Mouse (Mus musculus) CD4-positive helper T cell, adult 2 months (primary cell): ENCODE measurements around the gene Has1.
"Not testable (repeated sequence)": the region's sequence is repeated elsewhere in the genome, so short reads cannot be mapped to it uniquely, and the experiment has no call there.

Source experiments
- DNase-seq: peaks from one replicate; pipeline ENCODE4 v3.0.0-alpha.2; 2012; ENCODE audit warnings: low read depth, missing footprints, low spot score

The Has1 gene

DNA sequence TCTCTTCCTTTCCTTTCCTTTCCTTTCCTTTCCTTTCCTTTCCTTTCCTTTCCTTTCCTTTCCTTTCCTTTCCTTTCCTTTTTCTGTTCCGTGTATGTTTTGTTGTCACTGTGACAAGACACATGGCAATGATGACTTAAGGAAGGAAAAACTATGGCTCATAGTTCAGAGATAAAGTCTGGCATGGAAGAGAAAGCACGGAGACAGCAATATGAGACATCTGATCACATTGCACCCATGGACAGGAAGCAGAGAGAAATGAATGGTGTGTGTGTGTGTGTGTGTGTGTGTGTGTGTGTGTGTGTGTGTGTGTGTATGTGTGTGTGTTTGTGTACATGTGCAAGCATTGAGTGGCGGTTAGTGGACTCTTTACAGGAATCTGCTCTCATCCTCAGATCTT, 10.4 kb downstream of the Has1 start:
- DNase-seq = not testable (repeated sequence)

DNA sequence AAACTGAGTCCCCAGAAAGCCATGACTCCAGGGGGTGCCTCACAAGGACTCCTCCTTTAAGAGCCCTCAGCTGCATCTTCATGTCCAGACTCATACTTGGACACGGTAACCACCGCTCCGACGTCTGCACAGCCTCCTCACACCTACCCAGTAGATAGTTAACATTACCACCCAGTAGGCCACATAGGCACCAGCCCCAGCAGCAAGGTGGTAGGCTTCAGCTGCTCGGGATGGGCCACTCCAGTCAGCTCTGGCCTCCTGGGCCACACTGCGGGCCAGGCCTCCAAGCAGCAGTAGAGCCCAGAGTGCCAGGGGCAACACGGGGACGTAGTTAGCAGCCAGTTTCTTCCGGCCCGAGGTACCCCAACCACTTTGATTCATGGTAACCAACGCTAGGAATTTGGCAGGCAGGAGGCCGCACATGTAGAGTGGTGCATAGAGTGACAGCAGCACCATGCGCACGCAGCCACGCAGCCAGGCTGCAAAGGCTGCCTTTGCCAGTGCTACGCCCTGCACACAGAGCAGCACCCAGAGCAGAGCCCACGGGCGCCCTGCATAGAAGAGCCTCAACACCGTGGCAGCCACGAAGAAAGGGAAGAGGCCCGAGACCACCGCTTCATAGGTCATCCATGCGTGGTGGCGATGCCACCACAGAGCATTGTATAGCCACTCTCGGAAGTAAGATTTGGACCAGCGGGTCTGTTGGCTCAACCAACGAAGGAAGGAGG, 11.3 kb downstream of the Has1 start:
- DNase-seq = no peak

DNA sequence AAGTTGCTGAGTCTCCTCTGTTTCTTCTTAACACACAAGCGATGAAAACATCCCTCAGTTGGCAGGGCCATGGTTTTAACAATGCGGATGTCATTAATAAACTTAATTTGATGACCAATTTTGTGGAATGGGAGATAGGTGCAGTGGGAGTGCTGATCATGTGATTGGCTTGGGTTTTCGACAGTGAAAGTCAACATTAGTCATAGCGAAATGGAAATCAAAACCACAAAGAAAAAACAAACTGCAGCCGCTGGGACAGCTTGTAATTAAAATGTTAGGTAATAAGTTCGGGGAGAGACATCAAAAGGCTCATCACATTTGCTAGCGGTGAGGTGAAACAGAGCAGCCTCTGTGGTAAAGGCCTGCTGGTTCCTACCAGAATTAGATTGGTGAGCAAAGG, 14.2 kb downstream of the Has1 start:
- peak; percentile 64 for DNase-seq

DNA sequence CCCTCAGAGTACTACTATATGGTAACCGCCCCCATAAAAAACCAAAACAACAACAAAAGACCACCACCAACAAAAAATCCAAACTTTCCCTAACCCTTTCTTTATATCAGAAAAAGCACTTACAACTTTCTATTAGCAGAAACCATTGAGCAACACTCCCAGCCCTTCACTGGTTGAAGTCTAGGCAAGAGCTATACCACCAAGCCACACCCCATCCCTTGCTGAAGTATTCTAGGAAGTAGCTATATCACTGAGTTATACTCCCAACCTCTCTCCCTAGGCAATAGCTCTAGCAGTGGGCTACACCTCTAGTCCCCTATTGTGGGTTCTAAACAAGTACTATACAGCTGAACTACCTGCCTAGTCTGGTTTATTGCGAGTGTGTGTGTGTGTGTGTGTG, 15.7 kb downstream of the Has1 start:
- DNase-seq = no peak

DNA sequence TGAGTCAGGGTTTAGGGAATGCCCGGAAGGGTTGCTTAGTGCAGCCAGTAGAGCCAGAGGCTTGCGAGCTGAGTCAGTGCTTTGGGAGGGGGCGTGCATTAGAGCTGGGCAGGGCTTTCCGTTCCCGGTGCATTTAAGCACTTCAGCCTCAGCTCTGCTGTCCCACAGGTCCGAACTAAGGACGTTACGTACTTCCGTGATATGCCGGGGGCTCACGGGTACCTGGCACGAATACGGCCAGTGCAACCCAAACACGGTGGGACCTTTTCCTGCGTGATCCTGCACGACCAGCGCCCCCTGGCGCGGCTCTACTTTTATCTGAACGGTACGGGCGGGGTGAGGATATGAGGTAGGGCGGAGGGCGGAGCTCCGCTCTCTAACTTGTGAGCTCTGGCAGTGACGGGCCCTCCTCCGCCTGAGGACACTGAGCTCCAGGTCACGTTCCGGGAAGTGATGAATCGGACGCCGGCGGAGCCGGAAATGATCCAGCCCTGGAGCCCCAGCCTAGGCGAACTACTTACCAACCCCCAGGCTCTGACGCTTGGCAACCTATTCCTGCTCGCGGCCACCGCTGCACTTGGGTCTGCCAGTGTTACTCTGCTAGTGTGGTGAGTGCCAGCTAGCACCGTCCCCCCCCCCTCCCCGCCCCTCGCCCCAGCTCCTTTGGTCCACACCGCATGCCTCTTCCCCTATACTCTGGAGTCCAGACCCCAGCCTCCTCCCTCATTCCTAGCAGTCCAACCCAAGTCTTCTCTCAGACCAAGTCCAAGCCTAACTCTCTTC, 16.9 kb downstream of the Has1 start:
- peak; percentile 96 for DNase-seq

DNA sequence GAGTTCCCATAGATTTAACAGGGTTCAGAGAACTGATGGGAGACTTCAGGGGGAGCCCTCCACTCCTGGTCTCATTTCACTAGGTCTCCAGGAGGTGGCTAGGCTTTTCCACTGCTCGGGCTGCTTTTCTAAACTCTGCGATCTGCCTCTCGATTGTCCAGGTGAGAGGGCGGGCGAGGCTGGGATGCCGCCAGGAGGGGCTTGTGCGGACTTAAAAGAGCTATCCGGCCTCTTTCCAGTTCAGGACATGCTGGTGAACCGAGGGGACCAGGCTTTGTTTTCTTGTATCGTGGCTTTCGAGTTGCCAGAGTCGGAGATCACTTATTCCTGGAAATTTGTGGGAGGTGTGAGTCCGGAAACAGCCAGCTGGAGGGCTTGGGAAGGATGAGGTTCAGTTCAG, 17.6 kb downstream of the Has1 start:
- no peak for DNase-seq

DNA sequence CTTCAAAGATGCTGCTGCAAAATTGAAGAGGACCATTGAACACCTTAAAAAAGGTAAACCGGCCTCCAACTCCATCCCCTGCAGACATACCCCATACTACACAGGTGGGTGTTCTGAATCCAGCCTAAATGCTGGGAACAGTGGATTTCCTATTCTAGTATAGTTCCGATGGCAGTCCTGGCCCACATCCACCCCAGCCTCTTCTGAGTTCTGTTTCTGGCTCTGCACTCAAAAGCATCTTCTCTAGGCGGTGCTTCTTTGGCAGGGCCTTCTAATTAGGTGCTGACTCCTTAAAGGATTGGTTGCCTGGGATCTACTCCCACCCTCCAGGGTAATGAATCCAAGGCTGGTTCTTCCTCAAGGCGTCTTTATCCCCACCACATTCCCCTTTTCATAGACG, 18.9 kb downstream of the Has1 start:
- DNase-seq = no peak

DNA sequence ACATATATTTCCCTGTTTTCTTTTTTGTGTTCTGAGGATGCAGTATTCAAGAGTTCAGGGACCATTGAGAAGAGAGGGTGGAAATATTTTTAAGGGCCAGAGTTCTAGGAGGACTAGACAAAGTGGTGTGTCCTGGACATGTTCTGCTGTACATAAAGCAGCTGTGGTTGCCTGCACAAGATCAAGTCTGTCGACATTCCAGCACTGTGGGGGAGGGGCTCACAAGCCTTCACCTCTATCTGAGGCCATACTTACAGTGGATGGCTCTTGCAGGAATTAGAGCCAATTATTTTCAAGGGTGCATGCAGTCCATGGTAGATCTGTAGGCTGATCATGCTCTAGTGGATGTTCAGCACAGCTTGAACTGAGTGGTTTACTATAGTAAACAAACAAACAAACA, 20.1 kb downstream of the Has1 start:
- no peak for DNase-seq

DNA sequence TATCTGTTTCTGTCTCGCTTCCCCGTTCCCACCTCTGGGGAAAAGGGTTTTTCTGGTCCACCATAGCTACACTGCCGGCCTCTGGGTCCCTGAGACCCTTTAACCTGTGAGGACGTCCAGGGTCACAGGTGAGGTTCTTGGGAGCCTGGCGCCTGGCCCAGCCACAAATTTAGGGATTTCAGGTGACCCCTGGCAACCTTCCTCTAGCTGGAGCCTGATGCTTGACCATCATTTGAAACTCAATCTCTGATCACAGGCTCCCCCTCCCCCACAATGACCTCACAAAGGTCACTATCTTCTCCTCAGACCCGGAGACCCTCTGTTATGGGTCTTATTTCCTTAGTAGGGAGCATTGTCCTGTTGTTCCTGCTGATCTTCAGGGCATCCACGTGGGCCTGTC, 24.3 kb downstream of the Has1 start:
- DNase-seq = no peak

DNA sequence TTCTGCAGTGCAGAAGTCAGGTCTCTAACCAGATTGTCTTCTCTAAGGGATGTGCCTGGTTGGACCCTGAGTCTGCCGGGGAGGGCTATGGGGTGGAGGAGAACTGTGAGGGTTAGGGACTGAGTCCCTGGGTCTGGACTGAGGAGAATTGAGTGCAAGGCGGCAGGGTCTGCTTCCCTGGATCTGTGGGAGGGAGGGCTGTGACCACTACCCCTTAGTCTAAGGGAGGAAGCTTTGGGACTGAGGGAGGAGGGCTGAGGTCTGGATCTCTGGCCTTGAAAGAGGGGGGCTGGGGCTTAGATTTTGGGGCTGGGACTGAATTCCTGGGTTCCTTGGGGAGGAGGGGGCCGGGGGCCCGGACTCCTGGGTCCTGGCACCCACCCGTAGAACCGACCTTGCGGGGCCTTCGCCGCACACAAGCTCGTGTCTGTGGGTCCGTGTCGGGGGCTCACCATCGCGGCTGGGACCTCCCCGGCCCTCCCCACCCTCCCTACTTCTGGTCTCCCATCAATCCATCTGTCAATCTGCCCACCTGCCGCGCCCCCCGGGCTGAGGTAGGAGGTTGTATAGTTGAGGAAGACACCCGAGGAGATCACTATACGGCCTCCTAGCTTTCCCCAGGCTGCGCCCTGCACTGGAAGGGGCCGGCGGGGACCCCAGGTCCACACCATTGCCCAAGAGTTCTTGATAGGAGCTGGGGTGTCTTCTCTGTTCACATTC, 25.0 kb downstream of the Has1 start:
- DNase-seq = no peak

DNA sequence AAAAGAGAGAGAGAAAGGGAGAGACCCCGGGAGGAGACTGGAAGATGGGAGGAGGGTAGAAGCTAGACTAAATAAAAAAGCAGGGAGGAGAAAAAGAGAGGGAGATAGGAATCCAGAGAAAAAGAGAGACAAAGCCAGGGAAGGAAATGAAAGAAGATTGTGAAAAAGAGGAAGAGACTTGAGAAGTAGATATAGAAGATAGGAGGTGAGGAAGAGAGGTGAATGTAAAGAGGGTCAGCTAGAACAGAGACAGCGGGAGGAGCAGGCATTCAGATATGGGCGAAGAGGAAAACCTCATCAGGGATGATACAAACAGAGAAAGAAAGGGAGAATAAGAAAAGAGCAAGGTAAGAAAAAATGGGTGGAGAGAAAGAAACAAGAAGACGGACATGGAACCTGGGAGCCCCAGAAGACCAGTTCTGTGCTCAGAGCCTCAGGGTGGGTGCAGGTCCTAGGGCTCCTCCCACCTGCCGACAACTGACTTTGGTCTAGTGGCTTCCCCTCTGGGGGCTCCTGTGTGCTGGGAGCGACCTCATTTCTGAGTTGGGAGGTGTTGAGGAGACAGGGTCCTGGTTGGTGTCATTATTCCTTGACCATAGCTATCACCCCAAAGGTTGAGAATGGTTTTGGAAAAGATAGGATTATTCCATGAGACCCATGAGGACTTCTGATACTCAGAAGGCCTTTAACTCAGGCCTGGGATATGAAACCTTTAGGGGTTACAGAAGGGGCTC, 25.8 kb downstream of the Has1 start:
- DNase-seq = no peak

DNA sequence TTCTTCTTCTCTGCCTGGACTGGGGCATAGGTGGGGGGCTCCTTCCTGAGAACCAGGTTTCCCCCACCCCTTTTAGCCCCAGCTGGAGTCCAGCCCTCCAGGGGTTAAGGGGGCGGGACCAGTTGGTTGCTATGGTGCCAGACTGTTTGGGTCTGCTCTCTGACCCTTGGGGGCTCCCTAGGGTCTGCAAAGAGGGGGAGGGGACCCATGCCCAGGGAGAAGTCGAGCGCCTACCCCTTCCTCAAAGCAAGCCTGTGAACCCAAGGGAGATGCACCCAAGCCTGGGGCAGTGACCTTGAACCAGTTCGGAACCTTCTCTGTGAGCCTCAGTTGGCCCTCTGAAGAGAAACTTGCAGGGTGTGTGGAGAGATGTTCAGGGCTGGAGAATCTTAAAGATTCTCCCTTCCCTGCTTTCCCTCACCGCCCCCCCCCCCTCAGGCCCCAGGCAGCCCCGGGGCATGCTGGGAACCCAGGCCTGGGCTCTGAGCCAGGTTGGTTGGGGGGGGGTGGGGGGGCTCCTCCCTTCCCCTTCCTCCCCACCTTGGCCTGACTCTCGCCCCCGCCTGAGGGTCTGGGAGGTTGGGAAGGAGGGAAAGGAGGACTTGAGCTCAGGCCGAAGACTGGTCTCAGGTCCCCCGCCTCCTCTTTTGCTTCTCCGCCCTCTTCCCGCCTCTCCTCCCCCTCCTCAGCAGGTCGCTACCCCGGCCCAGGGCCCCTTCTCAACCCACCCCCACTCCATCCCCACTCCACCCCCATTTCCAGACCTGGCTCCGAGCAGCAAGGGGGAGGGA, 26.6 kb downstream of the Has1 start:
- DNase-seq = no peak

DNA sequence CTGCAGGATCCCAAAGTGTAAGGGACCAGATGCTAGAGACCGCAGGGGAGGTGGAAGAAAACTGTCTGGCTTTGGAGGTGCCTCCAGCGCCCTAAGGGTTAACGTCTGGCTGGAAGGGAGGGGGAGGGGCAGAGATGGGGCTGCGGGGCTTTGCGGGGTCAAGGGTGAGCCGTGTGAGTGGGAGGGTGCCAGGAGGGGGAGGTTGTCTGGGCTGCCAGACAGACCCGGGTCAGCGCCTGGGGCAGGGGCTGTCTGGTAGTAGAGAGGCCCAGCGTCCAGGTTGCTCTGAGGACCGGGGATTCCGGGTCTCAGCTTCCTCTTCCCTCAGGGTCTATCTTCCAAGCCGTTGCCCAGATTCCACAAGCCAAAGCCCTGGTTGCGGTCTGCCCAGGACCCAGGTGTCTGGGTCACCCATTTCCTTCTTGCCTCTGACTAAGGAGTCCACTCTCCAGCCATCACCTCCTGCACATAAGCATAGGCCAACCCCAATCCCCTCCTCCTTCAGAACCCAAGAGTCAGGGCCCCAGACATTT, 27.3 kb downstream of the Has1 start:
- DNase-seq = no peak

DNA sequence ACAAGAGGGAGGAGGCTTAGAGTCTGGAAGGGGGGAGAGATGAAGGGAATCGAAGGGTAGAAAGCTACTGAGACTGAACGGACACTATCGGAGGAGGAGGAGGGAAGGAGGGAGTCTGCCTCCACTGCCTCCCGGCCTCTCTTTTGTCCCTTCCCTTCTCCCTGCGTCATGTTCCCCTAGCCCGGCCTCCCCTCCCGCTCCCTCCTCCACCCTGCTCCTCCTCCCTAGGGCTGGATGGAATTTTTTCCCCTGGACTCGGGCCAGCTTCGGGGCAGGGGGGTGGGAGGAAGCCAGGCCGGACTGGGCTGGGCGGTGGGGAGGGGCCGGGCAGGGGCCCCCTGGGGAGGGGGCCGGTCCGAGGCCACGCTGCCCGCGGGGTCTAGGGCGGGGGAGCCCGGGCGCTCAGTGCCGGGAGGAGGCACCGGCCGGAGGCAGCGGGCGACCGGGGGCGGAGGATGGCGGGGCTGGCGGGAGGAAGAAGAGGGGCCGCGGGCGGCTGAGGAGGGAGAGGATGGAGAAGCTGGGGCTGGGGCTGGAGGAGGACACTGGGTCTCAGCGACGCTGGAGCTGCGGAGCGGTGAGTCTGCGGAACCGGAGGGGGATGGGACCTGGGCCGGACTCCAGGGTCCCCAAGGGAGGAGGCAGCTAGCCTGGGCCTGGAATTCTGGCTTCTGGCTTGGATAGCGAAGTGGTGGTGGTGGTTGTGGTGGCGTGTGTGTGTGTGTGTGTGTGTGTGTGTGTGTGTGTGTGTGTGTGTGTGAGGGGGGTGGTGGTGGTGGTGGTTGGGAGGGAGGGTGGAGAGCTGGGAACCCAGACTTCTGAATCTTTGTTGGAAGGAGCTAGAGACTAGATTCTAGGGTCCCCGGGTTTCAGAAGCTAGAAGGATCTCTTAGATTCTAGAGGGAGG, 28.0 kb downstream of the Has1 start, which contains the start of gene Spaca6:
Gene Spaca6 (plus strand): TSS at position 408 of the 907 bp plus-strand sequence.
- peak; percentile 24 for DNase-seq

DNA sequence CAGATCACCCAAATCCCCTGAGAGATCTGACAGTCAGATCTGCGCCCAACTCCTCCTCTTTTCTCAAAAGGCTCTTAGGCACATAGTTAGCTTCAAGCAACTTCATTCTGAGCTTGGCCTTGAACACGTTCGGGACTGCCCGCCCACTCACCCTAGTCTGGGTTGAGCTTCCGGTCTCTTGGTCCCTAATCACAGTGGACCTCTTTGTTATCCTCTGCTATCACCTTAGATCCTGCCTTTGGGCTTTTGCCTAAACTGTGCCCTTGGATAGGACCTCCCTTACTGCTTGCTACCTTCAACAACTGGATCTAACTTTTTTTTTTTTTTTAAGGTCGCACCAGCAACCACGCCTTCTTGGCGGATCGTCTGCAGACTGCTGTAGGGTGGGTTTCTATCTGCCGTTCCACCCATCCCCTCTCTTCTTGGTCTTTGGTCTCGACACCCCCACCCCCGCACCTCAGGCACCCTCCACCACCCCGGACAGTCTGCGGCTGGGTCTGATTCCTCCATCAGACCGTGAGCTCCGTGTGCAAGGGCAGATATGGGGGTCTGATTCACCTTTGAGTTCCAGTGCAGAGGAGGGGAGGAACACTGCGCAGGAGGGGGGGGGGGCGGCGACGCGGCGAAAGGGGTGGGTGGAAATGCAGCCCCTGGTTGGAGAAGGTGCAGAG, 28.9 kb downstream of the Has1 start:
- peak; percentile 26 for DNase-seq

DNA sequence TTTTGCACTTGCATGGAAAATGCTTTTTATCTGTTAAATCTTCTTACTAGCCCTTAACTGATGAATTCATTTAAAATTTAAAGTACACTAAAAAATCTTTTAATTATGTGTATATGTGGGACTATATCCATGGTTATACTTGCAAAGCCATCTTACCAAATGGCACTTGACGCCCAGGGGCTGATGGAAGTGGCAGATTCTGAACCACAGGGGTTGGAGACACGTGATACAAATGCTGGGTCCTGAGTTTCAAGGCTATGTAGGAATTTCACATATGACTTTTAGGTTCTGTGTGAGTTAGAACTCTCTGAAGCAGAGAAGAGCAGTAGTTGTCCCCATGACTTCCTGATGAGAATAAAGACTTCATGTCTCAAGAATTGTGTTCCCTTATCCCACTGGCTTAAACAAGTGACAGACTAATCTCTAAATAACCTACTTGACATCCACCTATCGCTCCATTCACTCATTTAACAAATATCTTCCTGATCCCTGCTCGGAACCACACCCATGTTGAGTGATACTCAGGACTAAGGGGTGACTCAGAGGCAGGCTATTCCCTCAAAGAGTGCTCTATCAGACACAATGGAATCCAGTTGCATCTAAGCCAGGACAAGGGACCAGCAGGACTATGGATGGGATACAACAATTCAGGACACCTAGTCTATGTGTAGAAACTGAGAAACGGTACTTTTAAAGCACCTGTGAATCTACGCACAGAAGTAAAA, 31.2 kb downstream of the Has1 start:
- DNase-seq = no peak

DNA sequence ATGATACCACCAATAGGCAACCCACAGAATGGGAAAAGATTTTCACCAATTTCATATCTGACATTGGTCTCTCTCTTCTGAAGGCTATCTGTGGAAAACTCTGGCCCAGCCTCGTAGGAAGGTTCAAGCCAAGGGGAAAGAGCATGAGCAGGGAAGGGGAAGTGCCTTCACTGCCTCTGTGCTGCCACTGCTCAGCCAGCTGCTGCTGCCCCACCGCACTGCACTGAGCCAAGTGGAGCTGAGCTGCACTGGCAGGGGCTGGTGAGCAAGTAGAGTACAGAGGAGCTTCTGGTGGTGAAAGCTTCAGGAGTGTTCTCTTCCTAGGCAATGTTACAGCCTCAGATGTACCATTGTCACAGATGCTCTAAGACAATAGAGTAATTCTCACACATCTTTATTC, 59.5 kb downstream of the Has1 start:
- DNase-seq = no peak
